Mouse (Mus musculus) embryonic facial prominence, embryonic 14.5 days (tissue): ENCODE measurements around the gene Scrn1. TPM values are rescaled to one million over a fixed set of nuclear protein-coding genes. Genes with fewer than 3 reads are reported as not detected.

ENCODE experiments used
- ATAC-seq: fragments of 200-750 bp; cut with Nextera tagmentation; 2 replicates; pipeline ENCODE4 v1.8.0; 2017; ENCODE audit warnings: low read depth, moderate number of reproducible peaks, moderate TSS enrichment
- DNase-seq: peaks from one replicate; pipeline ENCODE4 v3.0.0-alpha.2; 2015; ENCODE audit warnings: low spot score
- H3K27ac ChIP-seq: fragments of 300-500 bp; sonication (generic); replicated peaks from 2 replicates; pipeline ENCODE4 v1.5.1; 2014; ENCODE audit warnings: low read depth, mild to moderate bottlenecking, low read length, moderate library complexity
- H3K27me3 ChIP-seq: fragments of 300-500 bp; sonication (generic); replicated peaks from 2 replicates; pipeline ENCODE4 v1.6.1; 2014; ENCODE audit warnings: low read length; ENCODE audit not compliant: control insufficient read depth, insufficient read depth
- H3K36me3 ChIP-seq: fragments of 300-500 bp; sonication (generic); 2 replicates; pipeline ENCODE4 v1.6.1; 2014; ENCODE audit warnings: low read length, mixed read lengths; ENCODE audit not compliant: control insufficient read depth, insufficient read depth
- H3K4me1 ChIP-seq: fragments of 300-500 bp; sonication (generic); 2 replicates; pipeline ENCODE4 v1.6.1; 2014; ENCODE audit warnings: antibody characterized with exemption, low read length; ENCODE audit not compliant: control insufficient read depth, insufficient read depth
- H3K4me2 ChIP-seq: fragments of 300-500 bp; sonication (generic); 2 replicates; pipeline ENCODE4 v1.6.1; 2014; ENCODE audit warnings: low read depth, mild to moderate bottlenecking, low read length, moderate library complexity, mixed read lengths
- H3K4me3 ChIP-seq: fragments of 300-500 bp; sonication (generic); 2 replicates; pipeline ENCODE4 v1.5.1; 2014; ENCODE audit warnings: low read depth, mild to moderate bottlenecking, low read length
- H3K9ac ChIP-seq: fragments of 300-500 bp; sonication (generic); 2 replicates; pipeline ENCODE4 v1.6.1; 2014; ENCODE audit warnings: low read depth, mild to moderate bottlenecking, low read length, moderate library complexity, mixed read lengths
- H3K9me3 ChIP-seq: fragments of 300-500 bp; sonication (generic); 2 replicates; pipeline ENCODE4 v1.6.1; 2016; ENCODE audit warnings: low read length; ENCODE audit not compliant: control insufficient read depth
- WGBS: fragments of 180-500 bp; shearing (Covaris S2); extraction: QIAGEN DNeasy Blood & Tissue Kit; methylation state at CpG from one replicate; pipeline ENCODE4 v1.1.7; 2014; 5-methylcytosine and 5-hydroxymethylcytosine counted together
- polyA plus RNA-seq: library from polyadenylated mRNA; unstranded; fragments of >200 nt; fragmentation: Nextera tagmentation; extraction: Ambion mirVana; gene quantifications from 2 replicates; pipeline ENCODE4 v1.2.1, GENCODE M21; 2014

The Scrn1 gene
- polyA plus RNA-seq, 1 experiment from 2014 or later = 12.8 TPM

GRCm38 (mm10) chr6:54586175-54586574 lies 19.9 kb upstream of the Scrn1 start:
- H3K4me1 ChIP-seq = peaks cover 5% of the 10 kb centered on the region
- 32% methylated on average over 2 of the region's 2 CpGs for WGBS
- H3K27ac ChIP-seq = no peak overlapping the region
- H3K36me3 ChIP-seq = peaks cover 20% of the 10 kb centered on the region
- no peak overlapping the region for H3K4me3 ChIP-seq
- H3K9me3 ChIP-seq = no peaks in the 10 kb centered on the region
- H3K27me3 ChIP-seq = no peaks in the 10 kb centered on the region
- DNase-seq (peak; percentile 69), ATAC-seq (peak; percentile 78; the same call in 1 of the 2 replicates)
- no peak overlapping the region for H3K9ac ChIP-seq
- H3K4me2 ChIP-seq = no peak overlapping the region

GRCm38 (mm10) chr6:54573218-54573955 lies 7.1 kb upstream of the Scrn1 start:
- Histone ChIP-seq H3K9me3 (no peaks in the 10 kb centered on the region), H3K27me3 (no peaks in the 10 kb centered on the region), H3K4me1 (0 out of 2 replicates have a peak, but pooled peaks cover 2% of the 10 kb centered on the region), H3K27ac (no peak overlapping the region), H3K36me3 (peaks cover 10% of the 10 kb centered on the region), H3K4me3 (no peak overlapping the region), H3K4me2 (no peak overlapping the region), H3K9ac (no peak overlapping the region)
- no peak for ATAC-seq
- no peak for DNase-seq
- 37% methylated on average over 6 of the region's 6 CpGs for WGBS

GRCm38 (mm10) chr6:54569776-54570175 lies 3.5 kb upstream of the Scrn1 start:
- WGBS = 21% methylated on average over 7 of the region's 7 CpGs
- ATAC-seq (no peak), DNase-seq (no peak)
- Histone ChIP-seq H3K4me2 (no peak overlapping the region), H3K27me3 (no peaks in the 10 kb centered on the region), H3K36me3 (no peaks in the 10 kb centered on the region), H3K4me1 (peaks cover 7% of the 10 kb centered on the region; the same call in 1 of the 2 replicates), H3K9ac (no peak overlapping the region), H3K27ac (no peak overlapping the region), H3K4me3 (no peak overlapping the region), H3K9me3 (no peaks in the 10 kb centered on the region)

GRCm38 (mm10) chr6:54566546-54566919 lies 244 bp upstream of the Scrn1 start:
- Histone ChIP-seq H3K4me3 (peak overlapping the region; percentile 54), H3K4me2 (peak overlapping the region; percentile 87), H3K9me3 (no peaks in the 10 kb centered on the region), H3K27me3 (no peaks in the 10 kb centered on the region), H3K4me1 (peaks cover 7% of the 10 kb centered on the region; the same call in 1 of the 2 replicates), H3K36me3 (no peaks in the 10 kb centered on the region), H3K27ac (peak overlapping the region; percentile 52; the same call in 1 of the 2 replicates), H3K9ac (peak overlapping the region; percentile 60)
- WGBS = 10% methylated on average over 6 of the region's 6 CpGs
- peak; percentile 17; the same call in 1 of the 2 replicates for ATAC-seq
- no peak for DNase-seq

- WGBS = 13% methylated on average over 3 of the region's 3 CpGs
- Histone ChIP-seq H3K4me2 (peak overlapping the region; percentile 87), H3K4me3 (peak overlapping the region; percentile 54; the same call in 1 of the 2 replicates), H3K4me1 (peaks cover 7% of the 10 kb centered on the region; the same call in 1 of the 2 replicates), H3K9me3 (no peaks in the 10 kb centered on the region), H3K36me3 (no peaks in the 10 kb centered on the region), H3K27me3 (no peaks in the 10 kb centered on the region), H3K9ac (no peak overlapping the region), H3K27ac (peak overlapping the region; percentile 42; the same call in 1 of the 2 replicates)
- ATAC-seq (peak; percentile 64), DNase-seq (peak; percentile 82)
Measured at GRCm38 (mm10) chr6:54565012-54565411, 1.3 kb downstream of the Scrn1 start.

GRCm38 (mm10) chr6:54564506-54564991 lies 1.7 kb downstream of the Scrn1 start:
- H3K4me1 ChIP-seq = peaks cover 4% of the 10 kb centered on the region; the same call in 1 of the 2 replicates
- H3K27ac ChIP-seq = peak overlapping the region; percentile 42; the same call in 1 of the 2 replicates
- H3K4me2 ChIP-seq = peak overlapping the region; percentile 87; the same call in 1 of the 2 replicates

GRCm38 (mm10) chr6:54563561-54563960 lies 2.7 kb downstream of the Scrn1 start:
- H3K9ac ChIP-seq = no peak overlapping the region
- no peak overlapping the region for H3K27ac ChIP-seq
- H3K4me2 ChIP-seq = no peak overlapping the region
- ATAC-seq (no peak), DNase-seq (no peak)
- WGBS = 77% methylated on average over 4 of the region's 4 CpGs
- H3K4me3 ChIP-seq = no peak overlapping the region
- H3K27me3 ChIP-seq = no peaks in the 10 kb centered on the region
- no peaks in the 10 kb centered on the region for H3K9me3 ChIP-seq
- no peaks in the 10 kb centered on the region for H3K36me3 ChIP-seq
- H3K4me1 ChIP-seq = peaks cover 4% of the 10 kb centered on the region; the same call in 1 of the 2 replicates

More at GRCm38 (mm10) chr6:54564506-54564991, 1.7 kb downstream of the Scrn1 start:
- no peak overlapping the region for H3K9ac ChIP-seq
- no peaks in the 10 kb centered on the region for H3K9me3 ChIP-seq
- DNase-seq (peak; percentile 32), ATAC-seq (no peak)
- H3K4me3 ChIP-seq = 0 out of 2 replicates have a peak overlapping the region, but pooled peaks have one; percentile 54
- 47% methylated on average over 9 of the region's 9 CpGs for WGBS
- no peaks in the 10 kb centered on the region for H3K36me3 ChIP-seq
- H3K27me3 ChIP-seq = no peaks in the 10 kb centered on the region

- DNase-seq = no peak
- no peak overlapping the region for H3K4me2 ChIP-seq
- H3K4me3 ChIP-seq = no peak overlapping the region
- no peaks in the 10 kb centered on the region for H3K36me3 ChIP-seq
- no peaks in the 10 kb centered on the region for H3K9me3 ChIP-seq
- no peaks in the 10 kb centered on the region for H3K27me3 ChIP-seq
- H3K9ac ChIP-seq = no peak overlapping the region
- ATAC-seq = no peak
- WGBS = 67% methylated on average over 14 of the region's 17 CpGs
- peaks cover 4% of the 10 kb centered on the region; the same call in 1 of the 2 replicates for H3K4me1 ChIP-seq
- H3K27ac ChIP-seq = no peak overlapping the region
Measured at GRCm38 (mm10) chr6:54562018-54562809, 4.1 kb downstream of the Scrn1 start.
